Mouse (Mus musculus) adrenal gland, postnatal 14 days (tissue): ENCODE results near the gene Slc4a4. TPM values are rescaled to one million over a fixed set of nuclear protein-coding genes. Genes with fewer than 3 reads are reported as not detected.

Experiments
- DNase-seq: peaks from one replicate; pipeline ENCODE4 v3.0.0; 2021; ENCODE audit warnings: mixed read lengths
- total RNA-seq: library from RNA; stranded (reverse); gene quantifications from 2 replicates; pipeline ENCODE4 v1.2.3, GENCODE M21; 2021

Slc4a4 gene
- total RNA-seq, 1 experiment from 2014 or later, result 89.7 TPM

- DNase-seq, result no peak
Observed at GRCm38 (mm10) chr5:88917221-88917620, 30.6 kb downstream of the Slc4a4 start.

DNA sequence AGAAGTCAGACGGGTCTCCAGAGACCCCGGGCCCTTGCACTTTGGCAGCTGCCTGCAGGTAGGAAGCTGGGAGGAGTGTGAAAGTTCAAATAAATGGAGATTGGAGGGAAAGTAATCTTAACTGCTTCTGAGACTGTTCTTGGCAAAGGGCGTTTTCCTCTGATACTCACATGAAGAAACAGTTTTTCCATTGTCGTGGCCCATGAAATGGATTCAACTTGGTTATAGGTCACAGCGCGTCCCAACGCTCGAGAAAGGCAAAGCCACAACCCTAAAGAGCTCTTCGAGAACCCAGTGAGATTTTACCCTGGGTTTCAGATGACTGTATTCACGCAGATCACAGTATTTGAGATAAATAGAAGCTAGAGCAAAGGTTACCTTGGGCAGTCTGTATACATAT is 31.0 kb downstream of the Slc4a4 start:
- DNase-seq, result peak; percentile 49

DNA sequence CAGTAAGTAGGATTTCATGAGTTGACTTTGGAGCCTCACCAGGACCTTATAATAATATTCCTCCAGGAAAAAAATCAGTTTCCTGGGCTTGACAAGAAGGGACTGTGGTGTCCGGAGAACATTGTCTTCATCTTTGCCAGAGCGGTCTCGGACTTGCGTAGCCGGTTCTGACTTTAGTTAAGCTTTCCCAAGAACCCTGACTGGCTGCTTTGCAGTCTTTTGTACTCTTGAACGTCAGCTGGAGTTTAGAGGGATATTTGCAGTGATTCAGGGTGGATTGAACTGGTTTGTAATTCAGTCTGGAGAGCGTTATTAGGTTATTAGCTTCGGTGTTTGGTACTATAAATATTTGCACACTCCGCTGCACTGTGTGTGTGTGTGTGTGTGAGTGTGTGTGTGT is 31.9 kb downstream of the Slc4a4 start:
- no peak for DNase-seq

GRCm38 (mm10) chr5:88925576-88925975 is 39.0 kb downstream of the Slc4a4 start:
- DNase-seq, result peak; percentile 25

DNA sequence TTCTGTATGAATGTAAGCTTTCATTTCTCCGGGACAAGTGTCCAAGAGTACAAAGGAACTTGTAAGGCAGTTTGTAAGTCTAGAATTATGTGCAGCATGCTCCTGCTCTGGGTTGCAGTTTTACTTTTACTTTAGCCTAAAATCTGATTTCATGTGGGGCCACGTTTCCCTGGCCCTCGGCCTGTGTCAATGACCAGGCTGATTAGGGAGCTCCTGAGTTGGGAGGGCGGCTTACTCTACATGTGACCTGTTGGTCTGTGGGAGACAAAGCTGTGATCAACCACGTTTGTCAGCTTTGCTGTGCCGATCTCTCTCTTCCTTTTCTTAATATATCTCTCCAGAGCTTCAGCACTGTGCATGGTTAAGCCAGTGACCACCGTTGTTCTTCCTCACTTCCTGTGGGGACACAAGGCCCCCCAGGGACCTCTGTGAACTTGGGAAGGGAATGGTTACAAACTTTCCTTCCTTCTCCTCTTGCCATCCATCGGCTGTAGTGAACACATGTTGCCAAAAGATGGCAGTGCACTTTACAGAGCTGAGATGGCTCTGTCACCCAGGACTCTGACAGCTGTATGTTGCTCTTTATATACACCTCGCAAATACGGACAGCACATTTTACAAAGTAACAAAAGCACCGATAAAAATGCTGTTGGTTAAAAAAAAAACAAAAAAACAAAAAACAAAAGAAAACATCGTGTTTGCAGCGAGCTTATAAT is 41.7 kb downstream of the Slc4a4 start:
- peak; percentile 44 for DNase-seq

GRCm38 (mm10) chr5:88929392-88930094 is 42.9 kb downstream of the Slc4a4 start:
- DNase-seq, result peak; percentile 83

- peak; percentile 10 for DNase-seq
Observed at GRCm38 (mm10) chr5:88930129-88930528, 43.5 kb downstream of the Slc4a4 start.

DNA sequence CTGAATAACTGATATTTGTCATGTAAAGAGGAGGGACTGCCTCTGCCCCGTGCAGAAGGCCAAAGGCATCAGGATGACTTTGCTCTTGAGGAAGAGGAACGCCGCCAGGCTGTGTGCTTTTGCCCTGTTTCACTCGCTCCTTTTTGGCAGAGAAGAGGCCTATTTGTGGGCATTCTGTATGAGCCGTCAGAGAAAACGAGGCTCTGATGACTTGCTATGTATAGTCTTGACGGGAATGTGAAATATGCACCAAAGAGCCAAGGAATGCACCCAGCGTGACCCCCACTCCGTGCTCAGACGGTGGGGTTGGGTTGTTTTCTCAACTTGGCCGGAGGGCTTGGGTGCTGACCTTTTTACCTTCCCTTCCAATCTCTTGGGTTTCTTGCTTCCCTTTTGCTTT is 44.0 kb downstream of the Slc4a4 start:
- DNase-seq, result peak; percentile 12

- DNase-seq, result no peak
Observed at GRCm38 (mm10) chr5:88931176-88931575, 44.6 kb downstream of the Slc4a4 start.

DNA sequence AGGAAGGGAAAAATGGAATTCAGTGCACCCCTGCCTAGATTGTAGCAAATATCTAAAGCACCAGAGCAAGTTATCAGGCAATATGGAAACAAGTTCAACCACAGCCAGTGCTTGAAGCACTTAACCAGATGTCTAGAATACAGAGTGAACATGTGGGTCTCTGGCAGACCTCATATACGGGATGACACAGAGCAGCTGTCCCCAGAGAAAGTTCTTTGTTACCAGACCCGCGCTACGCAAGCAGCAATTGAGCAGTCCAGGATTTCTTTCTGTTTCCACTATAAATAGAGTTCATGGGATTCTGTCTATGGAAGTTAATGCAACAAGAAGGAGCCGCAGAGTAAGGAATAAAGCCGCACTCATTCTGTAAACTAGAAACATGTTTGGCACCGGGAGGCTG is 46.8 kb downstream of the Slc4a4 start:
- DNase-seq, result no peak

GRCm38 (mm10) chr5:88933946-88934345 is 47.3 kb downstream of the Slc4a4 start:
- DNase-seq, result no peak

DNA sequence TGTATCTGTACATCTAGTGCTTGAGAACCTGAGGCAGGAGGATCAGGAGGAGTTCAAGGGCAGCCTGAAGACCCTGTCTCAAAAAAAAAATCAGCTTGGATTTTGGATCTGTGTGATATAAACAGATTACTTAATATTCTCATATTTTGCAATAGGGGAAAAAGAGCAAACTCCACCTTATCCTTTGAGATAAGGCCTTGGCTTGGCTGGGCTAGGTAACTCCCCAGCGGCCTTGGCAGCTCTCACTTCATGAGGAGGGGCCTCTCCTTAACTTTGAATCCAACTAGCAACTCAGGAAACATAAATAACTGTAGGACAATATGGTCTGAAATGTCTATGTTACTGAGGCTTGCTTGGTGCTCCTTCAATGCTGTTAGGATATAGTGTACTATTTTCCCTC is 51.6 kb downstream of the Slc4a4 start:
- no peak for DNase-seq

GRCm38 (mm10) chr5:88939151-88939550 is 52.5 kb downstream of the Slc4a4 start:
- DNase-seq, result peak; percentile 9

GRCm38 (mm10) chr5:88939782-88940181 is 53.2 kb downstream of the Slc4a4 start:
- DNase-seq, result no peak

- no peak for DNase-seq
Observed at GRCm38 (mm10) chr5:88941905-88942304, 55.3 kb downstream of the Slc4a4 start.

- peak; percentile 28 for DNase-seq
Observed at GRCm38 (mm10) chr5:88945661-88946339, 59.2 kb downstream of the Slc4a4 start.

- DNase-seq, result no peak
Observed at GRCm38 (mm10) chr5:88950337-88950736, 63.7 kb downstream of the Slc4a4 start.

DNA sequence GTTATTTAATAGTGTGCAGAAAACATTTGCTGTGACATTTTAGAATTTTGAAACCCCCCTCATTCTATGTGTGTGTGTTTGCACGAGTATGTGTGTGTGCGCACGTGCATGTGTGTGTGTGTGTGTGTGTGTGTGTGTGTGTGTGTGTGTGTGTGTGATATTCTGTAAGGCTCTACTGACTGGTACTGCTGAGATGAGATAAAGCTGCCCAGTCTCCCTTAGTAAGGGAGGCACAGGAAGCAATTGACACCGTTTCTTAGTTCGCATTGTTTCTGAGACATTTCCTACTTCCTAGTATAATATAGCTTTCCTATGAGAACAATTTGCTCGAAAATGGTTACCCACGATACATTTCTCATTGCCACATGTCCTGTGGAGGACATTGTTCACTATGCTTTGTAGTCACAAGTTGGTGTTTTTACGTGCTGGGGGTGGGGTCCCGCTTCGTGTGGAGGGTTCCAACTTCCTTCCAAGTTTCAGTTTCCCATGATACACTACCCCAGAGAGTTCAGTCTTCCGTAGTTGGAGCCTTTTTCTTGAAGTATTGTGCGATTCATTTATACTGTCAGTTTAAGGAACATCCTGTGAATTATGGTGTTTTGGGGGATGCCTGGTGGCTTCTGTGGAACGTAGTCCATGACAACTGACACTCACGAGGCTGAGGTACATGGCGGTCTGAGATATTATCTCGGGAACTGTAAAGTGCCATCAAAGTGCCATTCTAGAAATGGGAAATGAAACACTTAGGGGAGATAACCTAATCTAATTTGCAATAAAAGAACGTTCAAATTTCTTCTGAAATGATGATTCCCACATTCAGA is 66.3 kb downstream of the Slc4a4 start:
- DNase-seq, result no peak

- no peak for DNase-seq
Observed at GRCm38 (mm10) chr5:88957735-88958134, 71.1 kb downstream of the Slc4a4 start.

GRCm38 (mm10) chr5:88958966-88959365 is 72.3 kb downstream of the Slc4a4 start:
- DNase-seq, result no peak

- no peak for DNase-seq
Observed at GRCm38 (mm10) chr5:88959412-88959811, 72.8 kb downstream of the Slc4a4 start.

DNA sequence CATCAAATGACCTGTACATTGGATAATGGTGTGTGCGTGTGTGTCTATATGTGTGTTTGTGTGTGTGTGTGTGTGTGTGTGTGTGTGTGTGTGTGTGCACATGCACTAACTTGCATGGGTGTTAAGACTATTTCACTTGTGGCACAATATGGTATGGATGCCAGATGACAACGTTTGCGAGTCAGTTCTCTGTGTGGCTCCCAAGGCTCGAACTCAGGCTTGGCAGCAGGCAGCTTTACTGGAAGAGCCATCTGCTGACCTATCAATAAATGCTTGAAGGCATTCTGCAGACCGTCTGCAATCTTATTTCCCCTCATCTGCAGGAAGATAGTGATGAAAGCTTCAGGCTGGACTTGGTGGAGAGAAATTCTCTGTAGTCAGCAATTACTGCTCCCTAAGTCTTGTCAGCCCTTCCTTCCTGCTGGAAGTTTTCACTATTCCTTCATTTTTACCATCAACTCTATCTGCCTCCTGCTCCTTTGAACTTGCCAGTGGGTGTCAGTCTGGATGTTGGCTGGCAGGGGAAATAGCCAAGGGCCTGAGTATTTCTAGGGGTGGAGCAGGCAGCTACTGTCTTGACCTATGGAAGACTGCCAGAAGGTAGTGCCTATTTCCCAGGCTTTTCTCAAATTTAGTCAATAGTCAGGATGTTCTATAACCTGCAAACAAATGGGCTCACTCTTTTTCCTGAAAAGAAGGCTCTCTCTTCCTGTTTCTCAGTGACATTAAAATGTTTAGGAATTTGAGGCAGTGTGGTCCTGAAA is 73.9 kb downstream of the Slc4a4 start:
- no peak for DNase-seq
